Mouse (Mus musculus) liver, embryonic 14.5 days (tissue): ENCODE results near the gene Mamstr.

Source experiments
- CTCF ChIP-seq: IDR thresholded peaks from 2 replicates; pipeline ENCODE4 v1.5.1; 2016; ENCODE audit warnings: antibody characterized with exemption, low read depth, control low read depth
- EP300 ChIP-seq: IDR thresholded peaks from 2 replicates; pipeline ENCODE4 v1.6.1; 2016; ENCODE audit warnings: antibody characterized with exemption, low read depth

DNA sequence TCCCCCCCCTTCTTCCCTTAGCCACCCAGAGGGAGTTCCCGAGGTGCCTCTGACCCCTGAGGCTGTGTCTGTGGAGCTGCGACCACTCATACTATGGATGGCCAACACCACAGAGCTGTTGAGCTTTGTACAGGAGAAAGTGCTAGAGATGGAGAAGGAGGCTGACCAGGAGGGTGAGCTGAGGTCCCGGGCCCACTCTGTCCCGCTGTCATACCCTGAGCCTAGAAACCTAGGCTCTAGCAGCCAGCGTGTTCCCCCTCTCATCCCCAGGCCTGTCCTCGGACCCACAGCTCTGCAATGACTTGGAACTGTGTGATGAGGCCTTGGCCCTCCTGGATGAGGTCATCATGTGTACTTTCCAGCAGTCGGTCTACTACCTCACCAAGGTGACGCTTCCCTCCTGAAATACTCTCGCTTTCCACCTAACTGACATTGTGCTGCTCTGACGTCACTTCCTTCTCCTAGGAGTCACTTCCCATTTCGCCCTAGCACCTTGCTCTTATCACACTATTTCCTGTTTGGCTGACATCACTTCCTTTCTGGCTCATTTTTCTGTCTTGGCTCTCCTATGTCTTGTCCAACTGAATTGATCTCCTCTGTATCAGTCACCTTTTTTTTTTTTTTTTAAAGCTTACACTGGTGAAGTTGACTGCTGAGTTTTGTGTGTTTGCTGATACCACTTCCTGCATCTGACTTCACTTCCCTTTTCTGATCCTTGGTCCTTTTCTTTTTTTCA is 4.7 kb upstream of the Mamstr start:
- TF ChIP-seq CTCF (no peak), EP300 (no peak)
